Mouse (Mus musculus) heart, postnatal 0 days (tissue): ENCODE data around the gene Prg2.

ENCODE experiments used
- CTCF ChIP-seq: IDR thresholded peaks from 2 replicates; pipeline ENCODE4 v1.5.1; 2016; ENCODE audit warnings: antibody characterized with exemption, control low read depth, low read depth
- EP300 ChIP-seq: IDR thresholded peaks from 2 replicates; pipeline ENCODE4 v1.6.1; 2016; ENCODE audit warnings: antibody characterized with exemption, low read depth

- TF ChIP-seq CTCF (no peak), EP300 (no peak)
Measured at GRCm38 (mm10) chr2:85029897-85030296, 49.6 kb downstream of the Prg2 start.
